Mouse (Mus musculus) embryonic stem cell, embryonic (primary cell): ENCODE measurements around the gene Flrt1.

Experiments
- CTCF ChIA-PET, 4 experiments: fragments of 300-600 bp in 2 of 4; fragments of 350-600 bp in 2 of 4; sonication (Branson Sonifier 250); formaldehyde crosslinking; loops; one replicate each; lab custom pipeline; 2022; ENCODE audit warnings: inconsistent platforms in 2 of 4; lab: Charles Lee
- POLR2A ChIA-PET, 4 experiments: fragments of 300-600 bp in 2 of 4; fragments of 350-600 bp in 2 of 4; sonication (Branson Sonifier 250); formaldehyde crosslinking; loops; one replicate each; lab custom pipeline; 2022; ENCODE audit warnings: antibody characterized with exemption in 4 of 4, inconsistent platforms in 1 of 4; lab: Charles Lee

Gene Flrt1

GRCm38 (mm10) chr19:7116038-7116731 lies 10.7 kb upstream of the Flrt1 start:
- POLR2A ChIA-PET, result interaction anchor here in 1 of 4 experiments (0.6 kb wide), 1 partner anchor 249 kb away, joined by 4 read pairs; no protein-coding TSS in a partner anchor
- CTCF ChIA-PET, result interaction anchor here in 1 of 4 experiments (0.6 kb wide), 1 partner anchor 54 kb away, joined by 3 read pairs; no protein-coding TSS in a partner anchor

GRCm38 (mm10) chr19:7113574-7113973 lies 8.0 kb upstream of the Flrt1 start:
- ChIA-PET CTCF (interaction anchor here in 3 of 4 experiments (0.9 to 1.9 kb wide), 4 partner anchors 10 to 150 kb away, joined by 3 to 5 read pairs (median 3); no protein-coding TSS in a partner anchor), POLR2A (interaction anchor here (0.6 to 3.4 kb wide), 26 partner anchors 8 to 369 kb away, joined by 3 to 13 read pairs (median 3); partner anchors contain the start of genes Cox8a (in 1 of the 4), Otub1 (in 1 of the 4), Rtn3 (in 1 of the 4) and Stip1 (in 1 of the 4))

- ChIA-PET POLR2A (interaction anchor here (0.5 to 3.4 kb wide), 25 partner anchors 9 to 293 kb away, joined by 3 to 13 read pairs (median 4); partner anchors contain the start of genes Cox8a (in 1 of the 4), Otub1 (in 1 of the 4) and Stip1 (in 1 of the 4)), CTCF (interaction anchor here in 3 of 4 experiments (0.6 to 1.9 kb wide), 9 partner anchors 9 to 324 kb away, joined by 3 to 8 read pairs (median 3); no protein-coding TSS in a partner anchor)
These were observed 7.1 kb upstream of the Flrt1 start for GRCm38 (mm10) chr19:7112628-7113027.

- CTCF ChIA-PET, result interaction anchor here in 2 of 4 experiments (0.7 to 1.3 kb wide), 3 partner anchors 8 to 10 kb away, joined by 3 to 11 read pairs (median 8); no protein-coding TSS in a partner anchor
- POLR2A ChIA-PET, result interaction anchor here in 3 of 4 experiments (0.9 to 3.4 kb wide), 3 partner anchors 22 to 93 kb away, joined by 3 to 11 read pairs (median 4); no protein-coding TSS in a partner anchor
These were observed 6.2 kb upstream of the Flrt1 start for GRCm38 (mm10) chr19:7111710-7112109.

GRCm38 (mm10) chr19:7111309-7111708 lies 5.8 kb upstream of the Flrt1 start:
- POLR2A ChIA-PET, result no interaction called here
- CTCF ChIA-PET, result interaction anchor here in 1 of 4 experiments (1.2 kb wide), 1 partner anchor 8 kb away, joined by 8 read pairs; no protein-coding TSS in a partner anchor

- ChIA-PET POLR2A (no interaction called here), CTCF (no interaction called here)
These were observed 5.3 kb upstream of the Flrt1 start for GRCm38 (mm10) chr19:7110875-7111274.

GRCm38 (mm10) chr19:7110097-7110496 lies 4.6 kb upstream of the Flrt1 start:
- ChIA-PET CTCF (interaction anchor here in 2 of 4 experiments (0.6 to 0.9 kb wide), 3 partner anchors 39 to 47 kb away, joined by 3 read pairs; no protein-coding TSS in a partner anchor), POLR2A (interaction anchor here in 1 of 4 experiments (1.6 kb wide), 1 partner anchor 79 kb away, joined by 4 read pairs; no protein-coding TSS in a partner anchor)

GRCm38 (mm10) chr19:7108114-7108905 lies 2.8 kb upstream of the Flrt1 start:
- POLR2A ChIA-PET, result interaction anchor here in 2 of 4 experiments (0.6 to 1.6 kb wide), 3 partner anchors 27 to 86 kb away, joined by 3 to 4 read pairs (median 3); no protein-coding TSS in a partner anchor
- CTCF ChIA-PET, result interaction anchor here in 1 of 4 experiments (0.6 kb wide), 1 partner anchor 22 kb away, joined by 9 read pairs; no protein-coding TSS in a partner anchor

GRCm38 (mm10) chr19:7107174-7107573 lies 1.6 kb upstream of the Flrt1 start:
- CTCF ChIA-PET, result interaction anchor here in 1 of 4 experiments (1.2 kb wide), 1 partner anchor 13 kb away, joined by 3 read pairs; no protein-coding TSS in a partner anchor
- POLR2A ChIA-PET, result interaction anchor here in 1 of 4 experiments (0.6 kb wide), 1 partner anchor 11 kb away, joined by 3 read pairs; no protein-coding TSS in a partner anchor

- ChIA-PET CTCF (interaction anchor here in 1 of 4 experiments (1.2 kb wide), 1 partner anchor 12 kb away, joined by 3 read pairs; no protein-coding TSS in a partner anchor), POLR2A (interaction anchor here in 1 of 4 experiments (0.6 kb wide), 1 partner anchor 12 kb away, joined by 3 read pairs; no protein-coding TSS in a partner anchor)
These were observed 1.0 kb upstream of the Flrt1 start for GRCm38 (mm10) chr19:7106566-7106965.

- POLR2A ChIA-PET, result interaction anchor here in 3 of 4 experiments (0.8 to 1.8 kb wide), 25 partner anchors 9 to 208 kb away, joined by 3 to 13 read pairs (median 4); partner anchors contain the start of genes Otub1 (in 1 of the 3), Rcor2 (in 1 of the 3) and Stip1 (in 1 of the 3)
- CTCF ChIA-PET, result interaction anchor here (0.5 to 1.9 kb wide), 24 partner anchors 8 to 256 kb away, joined by 3 to 8 read pairs (median 4); partner anchors contain the start of genes Macrod1 (in 1 of the 4), Mark2 (in 1 of the 4) and Stip1 (in 1 of the 4)
These were observed 1.5 kb downstream of the Flrt1 start for GRCm38 (mm10) chr19:7103993-7104401.

- POLR2A ChIA-PET, result interaction anchor here in 2 of 4 experiments (0.8 to 1.8 kb wide), 26 partner anchors 8 to 208 kb away, joined by 3 to 13 read pairs (median 4); partner anchors contain the start of genes Otub1 (in 1 of the 2), Rcor2 (in 1 of the 2) and Stip1 (in 1 of the 2)
- CTCF ChIA-PET, result interaction anchor here (0.5 to 1.9 kb wide), 25 partner anchors 9 to 650 kb away, joined by 3 to 8 read pairs (median 4); partner anchors contain the start of genes Macrod1 (in 1 of the 4), Mark2 (in 1 of the 4) and Stip1 (in 1 of the 4)
These were observed 2.1 kb downstream of the Flrt1 start for GRCm38 (mm10) chr19:7103349-7103992.

GRCm38 (mm10) chr19:7102039-7102438 lies 3.5 kb downstream of the Flrt1 start:
- ChIA-PET POLR2A (interaction anchor here in 2 of 4 experiments (0.7 to 1.1 kb wide), 2 partner anchors 26 to 247 kb away, joined by 4 to 11 read pairs; no protein-coding TSS in a partner anchor), CTCF (interaction anchor here in 2 of 4 experiments (0.6 to 0.8 kb wide), 2 partner anchors 10 to 21 kb away, joined by 3 to 11 read pairs; no protein-coding TSS in a partner anchor)

- POLR2A ChIA-PET, result interaction anchor here in 3 of 4 experiments (0.5 to 1.3 kb wide), 4 partner anchors 9 to 174 kb away, joined by 3 read pairs; partner anchors contain the start of gene Naa40 (in 1 of the 3)
These were observed 5.8 kb downstream of the Flrt1 start for GRCm38 (mm10) chr19:7099620-7100155.

GRCm38 (mm10) chr19:7092756-7093155 lies 12.8 kb downstream of the Flrt1 start:
- ChIA-PET POLR2A (interaction anchor here in 1 of 4 experiments (1.9 kb wide), 1 partner anchor 52 kb away, joined by 6 read pairs; no protein-coding TSS in a partner anchor), CTCF (no interaction called here)

More at GRCm38 (mm10) chr19:7099620-7100155, 5.8 kb downstream of the Flrt1 start:
- CTCF ChIA-PET, result interaction anchor here (0.6 to 1.6 kb wide), 4 partner anchors 13 to 130 kb away, joined by 3 read pairs; no protein-coding TSS in a partner anchor
